Mouse (Mus musculus) forebrain, postnatal 0 days (tissue): Measurements from ENCODE around the gene Dnlz. TPM values are rescaled to one million over a fixed set of nuclear protein-coding genes. Genes with fewer than 3 reads are reported as not detected.
A peak's percentile ranks its signal among the peaks of the same experiment; 100 is the strongest.
"Not testable (repeated sequence)": the region's sequence is repeated elsewhere in the genome, so short reads cannot be mapped to it uniquely, and the experiment has no call there.

Source experiments
- ATAC-seq: fragments of 200-750 bp; cut with Nextera tagmentation; 2 replicates; pipeline ENCODE4 v1.8.0; 2017; ENCODE audit warnings: mild to moderate bottlenecking, moderate library complexity
- DNase-seq: peaks from one replicate; pipeline ENCODE4 v3.0.0-alpha.2; 2015
- H3K27ac ChIP-seq: fragments of 300-500 bp; sonication (generic); 2 replicates; pipeline ENCODE4 v1.5.1; 2014; ENCODE audit warnings: low read depth, mild to moderate bottlenecking, antibody characterized with exemption, low read length, moderate library complexity, mixed read lengths
- H3K27me3 ChIP-seq: fragments of 300-500 bp; sonication (generic); 2 replicates; pipeline ENCODE4 v1.6.1; 2014; ENCODE audit warnings: mild to moderate bottlenecking, low read length, mixed read lengths; ENCODE audit not compliant: insufficient read depth
- H3K36me3 ChIP-seq: fragments of 300-500 bp; sonication (generic); 2 replicates; pipeline ENCODE4 v1.6.1; 2014; ENCODE audit warnings: mild to moderate bottlenecking, moderate library complexity; ENCODE audit not compliant: insufficient read depth
- H3K4me1 ChIP-seq: fragments of 300-500 bp; sonication (generic); 2 replicates; pipeline ENCODE4 v1.6.1; 2014; ENCODE audit warnings: antibody characterized with exemption; ENCODE audit not compliant: insufficient read depth
- H3K4me2 ChIP-seq: fragments of 300-500 bp; sonication (generic); 2 replicates; pipeline ENCODE4 v1.6.1; 2014; ENCODE audit warnings: low read depth, mild to moderate bottlenecking, moderate library complexity
- H3K4me3 ChIP-seq: fragments of 300-500 bp; sonication (generic); 2 replicates; pipeline ENCODE4 v1.5.1; 2014; ENCODE audit warnings: low read depth, low read length, mixed read lengths
- H3K9ac ChIP-seq: fragments of 300-500 bp; sonication (generic); 2 replicates; pipeline ENCODE4 v1.6.1; 2014; ENCODE audit warnings: mild to moderate bottlenecking
- H3K9me3 ChIP-seq: fragments of 300-500 bp; sonication (generic); 2 replicates; pipeline ENCODE4 v1.6.1; 2016; ENCODE audit warnings: low read length
- CTCF ChIP-seq: sonication (generic); IDR thresholded peaks from 2 replicates; pipeline ENCODE4 v1.5.1; 2016; ENCODE audit warnings: antibody characterized with exemption, control low read depth, low read depth
- WGBS: fragments of 180-500 bp; shearing (Covaris S2); extraction: QIAGEN DNeasy Blood & Tissue Kit; methylation state at CpG from one replicate; pipeline ENCODE4 v1.1.7; 2014; 5-methylcytosine and 5-hydroxymethylcytosine counted together
- polyA plus RNA-seq: library from polyadenylated mRNA; unstranded; fragments of >200 nt; fragmentation: Nextera tagmentation; extraction: Ambion mirVana; gene quantifications from 2 replicates; pipeline ENCODE4 v1.2.1, GENCODE M21; 2015
- total RNA-seq: library from RNA; depleted of rRNA; stranded (reverse); fragments of >200 nt; gene quantifications from 2 replicates; pipeline ENCODE4 v1.2.3, GENCODE M21; 2014

Dnlz gene
- total and polyA plus RNA-seq, 2 experiments from 2014 or later: 28.8 to 32.2 TPM

DNA sequence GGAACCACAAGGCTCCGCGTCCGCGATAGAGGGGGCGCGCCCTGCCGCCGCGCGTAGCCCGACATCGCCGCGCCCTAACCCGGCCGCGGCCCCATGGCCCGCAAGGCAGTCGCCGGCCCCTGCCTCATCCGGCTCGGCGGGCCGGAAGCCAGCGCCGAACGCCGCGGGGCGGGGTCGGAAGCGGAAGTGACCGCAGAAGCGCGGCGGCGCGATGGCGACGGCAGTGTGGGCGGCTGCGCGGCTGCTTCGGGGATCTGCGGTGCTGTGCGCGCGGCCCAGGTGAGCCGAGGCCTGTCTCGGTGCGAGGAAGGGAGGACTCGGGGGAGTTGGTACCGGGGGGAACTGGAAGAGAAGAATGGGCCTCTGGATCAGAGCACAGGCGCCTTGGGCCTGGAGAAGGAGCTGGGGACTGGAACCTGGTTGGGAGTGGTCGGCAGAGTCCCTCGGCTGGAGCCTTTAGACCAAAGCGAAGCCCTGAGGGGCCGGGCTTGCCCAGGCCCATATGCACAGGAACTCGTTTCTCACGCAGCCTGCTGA is 37.3 kb upstream of the Dnlz start, which contains the start of the genes Entr1 and Pmpca:
TSS of gene Entr1 (minus strand) at position 163 of the 537 bp plus-strand sequence.
TSS of gene Pmpca (plus strand) at position 186 of the 537 bp plus-strand sequence.
- Histone ChIP-seq H3K36me3 (peaks cover 62% of the 10 kb centered on the region), H3K27me3 (no peaks in the 10 kb centered on the region), H3K27ac (peak within 1 kb of the TSS; percentile 78), H3K9me3 (no peaks in the 10 kb centered on the region), H3K9ac (peak within 1 kb of the TSS; percentile 78), H3K4me1 (peaks cover 14% of the 10 kb centered on the region; the same call in 1 of the 2 replicates), H3K4me3 (peak within 1 kb of the TSS; percentile 93), H3K4me2 (peak within 1 kb of the TSS; percentile 98)
- DNase-seq (peak; percentile 92), ATAC-seq (peak; percentile 94)
- TF ChIP-seq CTCF: no peak
- WGBS: under 1% methylated on average over 57 of the region's 60 CpGs

DNA sequence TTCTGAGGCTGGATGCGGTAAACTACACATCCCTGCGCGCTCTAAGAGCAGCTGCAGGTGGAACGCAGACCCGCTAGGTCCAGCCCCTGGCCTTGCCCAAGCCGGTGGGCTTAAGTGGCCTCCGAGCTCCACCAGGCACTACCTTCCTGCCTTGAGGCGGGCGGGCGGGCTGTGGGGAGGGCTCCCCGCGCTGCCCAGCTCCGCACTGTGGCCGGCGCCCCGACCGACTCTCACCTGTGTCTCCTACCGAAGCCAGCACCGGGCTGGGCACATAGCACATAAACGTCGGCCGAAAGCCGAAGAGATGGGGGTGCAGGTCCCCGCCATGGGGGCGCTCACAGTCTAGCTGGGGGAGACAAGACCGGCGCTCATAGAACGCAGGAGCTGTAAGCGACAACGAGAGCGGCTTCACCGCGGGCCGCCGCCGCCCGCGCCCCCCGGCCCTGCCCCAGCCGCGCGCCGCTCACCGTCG is 36.8 kb upstream of the Dnlz start:
- Histone ChIP-seq H3K9ac (peak overlapping the region; percentile 78), H3K4me3 (peak overlapping the region; percentile 93), H3K27ac (peak overlapping the region; percentile 78), H3K4me2 (peak overlapping the region; percentile 98), H3K4me1 (peaks cover 14% of the 10 kb centered on the region; the same call in 1 of the 2 replicates), H3K9me3 (no peaks in the 10 kb centered on the region), H3K36me3 (peaks cover 66% of the 10 kb centered on the region), H3K27me3 (no peaks in the 10 kb centered on the region)
- ATAC-seq (peak; percentile 62), DNase-seq (no peak)
- no peak for TF ChIP-seq CTCF
- WGBS: 1% methylated on average over 45 of the region's 45 CpGs

DNA sequence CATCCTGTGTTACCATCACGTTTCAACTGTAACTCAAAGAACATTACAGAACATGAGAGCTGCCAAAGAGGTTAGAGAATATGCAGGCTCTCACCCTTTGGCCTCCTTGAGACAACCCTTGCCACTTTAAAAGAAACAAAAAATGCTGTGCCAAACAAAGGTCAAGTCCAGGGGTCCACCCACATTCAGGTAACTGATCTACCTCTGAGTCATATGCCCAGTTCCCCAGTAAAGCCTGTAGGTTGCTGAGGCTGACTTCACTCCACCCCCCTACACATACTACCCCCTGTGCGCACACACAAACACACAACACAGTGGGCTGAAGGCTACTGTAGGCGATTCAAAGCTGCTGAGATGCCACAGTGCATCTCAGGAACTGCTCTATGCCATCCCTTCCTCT is 35.8 kb upstream of the Dnlz start:
- no peak for TF ChIP-seq CTCF
- Histone ChIP-seq H3K4me2 (peak overlapping the region; percentile 98; the same call in 1 of the 2 replicates), H3K4me1 (peaks cover 14% of the 10 kb centered on the region; the same call in 1 of the 2 replicates), H3K27ac (no peak overlapping the region), H3K27me3 (no peaks in the 10 kb centered on the region), H3K9me3 (no peaks in the 10 kb centered on the region), H3K36me3 (peaks cover 68% of the 10 kb centered on the region), H3K4me3 (no peak overlapping the region), H3K9ac (no peak overlapping the region)
- ATAC-seq: no peak
- 92% methylated on average over 3 of the region's 3 CpGs for WGBS
- no peak for DNase-seq

DNA sequence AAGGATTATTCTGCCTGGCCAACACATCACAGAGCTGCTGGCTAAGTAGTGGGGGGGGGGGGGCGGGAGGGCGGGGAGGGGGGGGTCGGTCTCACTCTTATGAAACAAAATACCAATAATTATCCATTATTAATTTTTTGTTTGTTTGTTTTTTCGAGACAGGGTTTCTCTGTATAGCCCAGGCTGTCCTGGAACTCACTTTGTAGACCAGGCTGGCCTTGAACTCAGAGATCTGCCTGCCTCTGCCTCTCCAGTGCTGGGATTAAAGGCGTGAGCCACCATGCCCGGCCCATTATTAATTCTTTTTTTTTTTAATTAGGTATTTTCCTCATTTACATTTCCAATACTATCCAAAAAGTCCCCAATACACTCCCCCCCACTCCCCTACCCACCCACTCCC is 29.0 kb upstream of the Dnlz start:
- ATAC-seq, H3K27me3 ChIP-seq, DNase-seq, H3K4me1 ChIP-seq, H3K9me3 ChIP-seq: not testable (repeated sequence)
- peak overlapping the region; percentile 72 for H3K4me2 ChIP-seq
- 0 out of 2 replicates have a peak overlapping the region, but pooled peaks have one; percentile 35 for H3K27ac ChIP-seq
- 43% methylated on average over 5 of the region's 6 CpGs for WGBS
- H3K36me3 ChIP-seq: peaks cover 59% of the 10 kb centered on the region
- peak overlapping the region; percentile 57 for H3K9ac ChIP-seq
- peak overlapping the region; percentile 54 for H3K4me3 ChIP-seq

- Histone ChIP-seq H3K4me2 (peak within 1 kb of the TSS; percentile 72), H3K9ac (peak within 1 kb of the TSS; percentile 57), H3K4me1 (0 out of 2 replicates have a peak, but pooled peaks cover 5% of the 10 kb centered on the region), H3K27me3 (no peaks in the 10 kb centered on the region), H3K4me3 (peak within 1 kb of the TSS; percentile 54), H3K36me3 (peaks cover 59% of the 10 kb centered on the region), H3K9me3 (no peaks in the 10 kb centered on the region), H3K27ac (peak within 1 kb of the TSS; percentile 35; the same call in 1 of the 2 replicates)
- ATAC-seq (peak; percentile 99), DNase-seq (peak; percentile 85)
- under 1% methylated on average over 38 of the region's 38 CpGs for WGBS
- 0 out of 2 replicates have a peak, but pooled peaks have one; percentile 3 for TF ChIP-seq CTCF
Measured at GRCm38 (mm10) chr2:26380131-26380771, 28.3 kb upstream of the Dnlz start, which contains the start of gene Snapc4. TSS of gene Snapc4 (minus strand) at chr2:26380653.

DNA sequence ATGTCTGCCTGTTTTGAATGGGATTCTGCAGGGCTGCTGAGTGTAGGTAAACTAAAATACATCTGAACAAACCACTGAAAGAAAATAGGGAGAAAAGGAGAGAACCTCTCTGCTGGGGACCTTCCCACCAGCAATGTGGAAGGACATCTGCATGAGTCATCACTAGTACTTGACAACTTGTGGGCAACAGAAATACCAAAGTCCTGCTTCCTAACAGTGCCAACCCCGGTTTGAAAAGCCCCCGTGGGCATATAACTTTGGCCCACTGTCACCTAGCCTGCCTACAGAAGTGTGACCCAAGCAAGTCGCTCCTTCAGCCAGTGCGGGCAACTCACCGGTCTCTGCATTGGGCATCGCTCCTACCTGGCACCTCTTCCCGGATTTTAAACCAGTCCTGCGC is 20.5 kb upstream of the Dnlz start:
- no peak overlapping the region for H3K27ac ChIP-seq
- H3K27me3 ChIP-seq: no peaks in the 10 kb centered on the region
- ATAC-seq (no peak), DNase-seq (no peak)
- no peaks in the 10 kb centered on the region for H3K4me1 ChIP-seq
- H3K9ac ChIP-seq: no peak overlapping the region
- 96% methylated on average over 8 of the region's 8 CpGs for WGBS
- H3K4me3 ChIP-seq: no peak overlapping the region
- peaks cover 98% of the 10 kb centered on the region for H3K36me3 ChIP-seq
- no peaks in the 10 kb centered on the region for H3K9me3 ChIP-seq
- H3K4me2 ChIP-seq: no peak overlapping the region
- no peak for TF ChIP-seq CTCF

GRCm38 (mm10) chr2:26368572-26368971 is 16.7 kb upstream of the Dnlz start:
- no peak for ATAC-seq
- Histone ChIP-seq H3K27me3 (no peaks in the 10 kb centered on the region), H3K4me1 (no peaks in the 10 kb centered on the region), H3K36me3 (peaks cover 96% of the 10 kb centered on the region), H3K27ac (no peak overlapping the region), H3K9ac (no peak overlapping the region), H3K9me3 (no peaks in the 10 kb centered on the region), H3K4me2 (no peak overlapping the region), H3K4me3 (no peak overlapping the region)
- no peak for TF ChIP-seq CTCF
- DNase-seq: no peak
- WGBS: 91% methylated on average over 1 of the region's 1 CpGs
